Mouse (Mus musculus): Measurements from ENCODE around the gene Slc16a14. TPM values are rescaled to one million over a fixed set of nuclear protein-coding genes. Genes with fewer than 3 reads are reported as not detected.

The Slc16a14 gene
- polyA plus RNA-seq, 1 experiment from 2014 or later, result 12.0 TPM

GRCm38 (mm10) chr1:84890005-84890393 lies 44.9 kb downstream of the Slc16a14 start:
- Histone ChIP-seq H3K27me3 (ENCODE audit: control insufficient read depth, insufficient read depth, low read length) (no peaks in the 10 kb centered on the region), H3K4me3 (replicated peaks; ENCODE audit: low read length) (no peak overlapping the region), H3K27ac (peak overlapping the region; percentile 71), H3K9ac (peak overlapping the region; percentile 1; the same call in 1 of the 2 replicates), H3K4me2 (replicated peaks) (peak overlapping the region; percentile 2), H3K9me3 (ENCODE audit: control insufficient read depth, low read length) (no peaks in the 10 kb centered on the region), H3K36me3 (replicated peaks; ENCODE audit: control insufficient read depth, insufficient read depth) (no peaks in the 10 kb centered on the region), H3K4me1 (replicated peaks; ENCODE audit: control insufficient read depth, insufficient read depth, low read length) (peaks cover 5% of the 10 kb centered on the region; the same call in 1 of the 2 replicates)
- peak; percentile 32 for DNase-seq (ENCODE audit: low spot score)
- ATAC-seq (ENCODE audit: low FRiP score), result peak; percentile 84
- WGBS, result 5% methylated on average over 7 of the region's 7 CpGs

GRCm38 (mm10) chr1:84889330-84890004 lies 45.5 kb downstream of the Slc16a14 start:
- Histone ChIP-seq H3K27me3 (ENCODE audit: control insufficient read depth, insufficient read depth, low read length) (no peaks in the 10 kb centered on the region), H3K4me2 (replicated peaks) (peak overlapping the region; percentile 2), H3K9ac (peak overlapping the region; percentile 1; the same call in 1 of the 2 replicates), H3K36me3 (replicated peaks; ENCODE audit: control insufficient read depth, insufficient read depth) (no peaks in the 10 kb centered on the region), H3K9me3 (ENCODE audit: control insufficient read depth, low read length) (no peaks in the 10 kb centered on the region), H3K4me1 (replicated peaks; ENCODE audit: control insufficient read depth, insufficient read depth, low read length) (peaks cover 5% of the 10 kb centered on the region; the same call in 1 of the 2 replicates), H3K4me3 (replicated peaks; ENCODE audit: low read length) (no peak overlapping the region), H3K27ac (peak overlapping the region; percentile 71)
- peak; percentile 51; the same call in 1 of the 2 replicates for ATAC-seq (ENCODE audit: low FRiP score)
- no peak for DNase-seq (ENCODE audit: low spot score)
- WGBS, result 43% methylated on average over 8 of the region's 8 CpGs

GRCm38 (mm10) chr1:84885921-84886320 lies 49.0 kb downstream of the Slc16a14 start:
- ATAC-seq (ENCODE audit: low FRiP score), result no peak
- DNase-seq (ENCODE audit: low spot score), result no peak
- Histone ChIP-seq H3K36me3 (replicated peaks; ENCODE audit: control insufficient read depth, insufficient read depth) (no peaks in the 10 kb centered on the region), H3K9me3 (ENCODE audit: control insufficient read depth, low read length) (no peaks in the 10 kb centered on the region), H3K4me3 (replicated peaks; ENCODE audit: low read length) (no peak overlapping the region), H3K27me3 (ENCODE audit: control insufficient read depth, insufficient read depth, low read length) (no peaks in the 10 kb centered on the region), H3K4me2 (replicated peaks) (no peak overlapping the region), H3K27ac (no peak overlapping the region), H3K9ac (no peak overlapping the region), H3K4me1 (replicated peaks; ENCODE audit: control insufficient read depth, insufficient read depth, low read length) (peaks cover 5% of the 10 kb centered on the region; the same call in 1 of the 2 replicates)
- whole genome bisulfite sequencing, result 92% methylated on average over 6 of the region's 6 CpGs

GRCm38 (mm10) chr1:84885174-84885573 lies 49.8 kb downstream of the Slc16a14 start:
- Histone ChIP-seq H3K9me3 (ENCODE audit: control insufficient read depth, low read length) (no peaks in the 10 kb centered on the region), H3K4me3 (replicated peaks; ENCODE audit: low read length) (no peak overlapping the region), H3K4me2 (replicated peaks) (no peak overlapping the region), H3K27ac (no peak overlapping the region), H3K9ac (no peak overlapping the region), H3K36me3 (replicated peaks; ENCODE audit: control insufficient read depth, insufficient read depth) (no peaks in the 10 kb centered on the region), H3K27me3 (ENCODE audit: control insufficient read depth, insufficient read depth, low read length) (no peaks in the 10 kb centered on the region), H3K4me1 (replicated peaks; ENCODE audit: control insufficient read depth, insufficient read depth, low read length) (peaks cover under 1% of the 10 kb centered on the region; the same call in 1 of the 2 replicates)
- DNase-seq (ENCODE audit: low spot score) (no peak), ATAC-seq (ENCODE audit: low FRiP score) (no peak)
- WGBS, result 89% methylated on average over 3 of the region's 3 CpGs

GRCm38 (mm10) chr1:84883889-84884288 lies 51.0 kb downstream of the Slc16a14 start:
- H3K9ac ChIP-seq, result no peak overlapping the region
- no peak overlapping the region for H3K4me2 ChIP-seq (replicated peaks)
- H3K9me3 ChIP-seq (ENCODE audit: control insufficient read depth, low read length), result no peaks in the 10 kb centered on the region
- H3K36me3 ChIP-seq (replicated peaks; ENCODE audit: control insufficient read depth, insufficient read depth), result no peaks in the 10 kb centered on the region
- 66% methylated on average over 4 of the region's 4 CpGs for WGBS
- no peaks in the 10 kb centered on the region for H3K4me1 ChIP-seq (replicated peaks; ENCODE audit: control insufficient read depth, insufficient read depth, low read length)
- H3K4me3 ChIP-seq (replicated peaks; ENCODE audit: low read length), result no peak overlapping the region
- no peak overlapping the region for H3K27ac ChIP-seq
- ATAC-seq (ENCODE audit: low FRiP score) (no peak), DNase-seq (ENCODE audit: low spot score) (no peak)
- no peaks in the 10 kb centered on the region for H3K27me3 ChIP-seq (ENCODE audit: control insufficient read depth, insufficient read depth, low read length)

- no peaks in the 10 kb centered on the region for H3K27me3 ChIP-seq (ENCODE audit: control insufficient read depth, insufficient read depth, low read length)
- no peak overlapping the region for H3K9ac ChIP-seq
- H3K4me3 ChIP-seq (replicated peaks; ENCODE audit: low read length), result no peak overlapping the region
- no peak for ATAC-seq (ENCODE audit: low FRiP score)
- WGBS, result 93% methylated on average over 4 of the region's 4 CpGs
- no peak for DNase-seq (ENCODE audit: low spot score)
- H3K9me3 ChIP-seq (ENCODE audit: control insufficient read depth, low read length), result no peaks in the 10 kb centered on the region
- H3K4me1 ChIP-seq (replicated peaks; ENCODE audit: control insufficient read depth, insufficient read depth, low read length), result no peaks in the 10 kb centered on the region
- H3K27ac ChIP-seq, result no peak overlapping the region
- no peaks in the 10 kb centered on the region for H3K36me3 ChIP-seq (replicated peaks; ENCODE audit: control insufficient read depth, insufficient read depth)
- no peak overlapping the region for H3K4me2 ChIP-seq (replicated peaks)
Observed at GRCm38 (mm10) chr1:84882937-84883336, 52.0 kb downstream of the Slc16a14 start.

GRCm38 (mm10) chr1:84882066-84882532 lies 52.8 kb downstream of the Slc16a14 start:
- H3K9me3 ChIP-seq (ENCODE audit: control insufficient read depth, low read length), result no peaks in the 10 kb centered on the region
- H3K4me2 ChIP-seq (replicated peaks), result no peak overlapping the region
- no peak for DNase-seq (ENCODE audit: low spot score)
- no peak overlapping the region for H3K27ac ChIP-seq
- WGBS, result 42% methylated on average over 2 of the region's 2 CpGs
- H3K9ac ChIP-seq, result no peak overlapping the region
- H3K27me3 ChIP-seq (ENCODE audit: control insufficient read depth, insufficient read depth, low read length), result no peaks in the 10 kb centered on the region
- H3K36me3 ChIP-seq (replicated peaks; ENCODE audit: control insufficient read depth, insufficient read depth), result no peaks in the 10 kb centered on the region
- H3K4me1 ChIP-seq (replicated peaks; ENCODE audit: control insufficient read depth, insufficient read depth, low read length), result no peaks in the 10 kb centered on the region
- ATAC-seq (ENCODE audit: low FRiP score), result no peak
- H3K4me3 ChIP-seq (replicated peaks; ENCODE audit: low read length), result no peak overlapping the region

- H3K9ac ChIP-seq, result no peak overlapping the region
- no peak for DNase-seq (ENCODE audit: low spot score)
- no peaks in the 10 kb centered on the region for H3K27me3 ChIP-seq (ENCODE audit: control insufficient read depth, insufficient read depth, low read length)
- H3K27ac ChIP-seq, result no peak overlapping the region
- no peaks in the 10 kb centered on the region for H3K36me3 ChIP-seq (replicated peaks; ENCODE audit: control insufficient read depth, insufficient read depth)
- no peaks in the 10 kb centered on the region for H3K9me3 ChIP-seq (ENCODE audit: control insufficient read depth, low read length)
- H3K4me3 ChIP-seq (replicated peaks; ENCODE audit: low read length), result no peak overlapping the region
- no peak overlapping the region for H3K4me2 ChIP-seq (replicated peaks)
- WGBS, result 63% methylated on average over 11 of the region's 11 CpGs
- H3K4me1 ChIP-seq (replicated peaks; ENCODE audit: control insufficient read depth, insufficient read depth, low read length), result no peaks in the 10 kb centered on the region
- no peak for ATAC-seq (ENCODE audit: low FRiP score)
Observed at GRCm38 (mm10) chr1:84881248-84882065, 53.5 kb downstream of the Slc16a14 start.

- H3K4me1 ChIP-seq (replicated peaks; ENCODE audit: control insufficient read depth, insufficient read depth, low read length), result no peaks in the 10 kb centered on the region
Observed at GRCm38 (mm10) chr1:84879571-84880120, 55.3 kb downstream of the Slc16a14 start.

More at GRCm38 (mm10) chr1:84879571-84880120, 55.3 kb downstream of the Slc16a14 start:
- Histone ChIP-seq H3K9ac (no peak overlapping the region), H3K4me2 (replicated peaks) (no peak overlapping the region), H3K9me3 (ENCODE audit: control insufficient read depth, low read length) (no peaks in the 10 kb centered on the region), H3K4me3 (replicated peaks; ENCODE audit: low read length) (no peak overlapping the region), H3K27ac (no peak overlapping the region), H3K36me3 (replicated peaks; ENCODE audit: control insufficient read depth, insufficient read depth) (no peaks in the 10 kb centered on the region), H3K27me3 (ENCODE audit: control insufficient read depth, insufficient read depth, low read length) (no peaks in the 10 kb centered on the region)
- WGBS, result 93% methylated on average over 8 of the region's 8 CpGs
- DNase-seq (ENCODE audit: low spot score) (no peak), ATAC-seq (ENCODE audit: low FRiP score) (no peak)
